Mouse (Mus musculus) liver, adult 2 months (tissue): Measurements from ENCODE around the gene Mgme1.

ENCODE experiments used
- CTCF ChIP-seq: fragments of 200-500 bp; IDR thresholded peaks from 2 replicates; pipeline ENCODE4 v1.5.1; 2011; ENCODE audit warnings: low read depth, low read length, control low read depth
- POLR2A ChIP-seq: fragments of 200-500 bp; IDR thresholded peaks from 2 replicates; pipeline ENCODE4 v1.6.1; 2011; ENCODE audit warnings: low read length, control low read depth; ENCODE audit not compliant: insufficient read depth; ENCODE audit errors: extremely low read depth

DNA sequence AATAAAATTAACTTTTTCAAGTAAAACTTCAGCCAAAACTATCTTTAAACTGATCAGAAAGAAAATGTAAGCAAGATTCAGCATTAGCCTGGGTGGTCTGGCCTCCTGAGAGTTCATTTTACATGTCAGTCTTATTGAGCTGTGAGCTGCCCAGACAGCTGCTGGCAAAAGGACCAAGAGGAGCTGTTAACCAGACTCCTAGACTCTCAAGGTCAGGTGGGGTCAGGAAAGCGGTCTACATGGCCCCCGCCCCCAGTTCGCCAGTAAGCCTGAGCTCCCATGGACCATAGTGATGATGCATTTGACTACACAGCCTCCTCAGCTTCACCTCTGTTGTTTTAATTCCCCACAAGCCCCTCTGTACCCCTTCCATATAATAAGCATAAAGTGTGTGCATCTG, 34.7 kb upstream of the Mgme1 start:
- TF ChIP-seq CTCF (no peak), POLR2A (no peak)
